Mouse (Mus musculus) natural killer cell, adult 2 months (primary cell): ENCODE measurements around the gene Inpp4b.

Source experiments
- DNase-seq, 2 experiments: peaks; one replicate each; pipeline ENCODE4 v3.0.0; 2022; ENCODE audit warnings: low spot score in 2 of 2

The Inpp4b gene

DNA sequence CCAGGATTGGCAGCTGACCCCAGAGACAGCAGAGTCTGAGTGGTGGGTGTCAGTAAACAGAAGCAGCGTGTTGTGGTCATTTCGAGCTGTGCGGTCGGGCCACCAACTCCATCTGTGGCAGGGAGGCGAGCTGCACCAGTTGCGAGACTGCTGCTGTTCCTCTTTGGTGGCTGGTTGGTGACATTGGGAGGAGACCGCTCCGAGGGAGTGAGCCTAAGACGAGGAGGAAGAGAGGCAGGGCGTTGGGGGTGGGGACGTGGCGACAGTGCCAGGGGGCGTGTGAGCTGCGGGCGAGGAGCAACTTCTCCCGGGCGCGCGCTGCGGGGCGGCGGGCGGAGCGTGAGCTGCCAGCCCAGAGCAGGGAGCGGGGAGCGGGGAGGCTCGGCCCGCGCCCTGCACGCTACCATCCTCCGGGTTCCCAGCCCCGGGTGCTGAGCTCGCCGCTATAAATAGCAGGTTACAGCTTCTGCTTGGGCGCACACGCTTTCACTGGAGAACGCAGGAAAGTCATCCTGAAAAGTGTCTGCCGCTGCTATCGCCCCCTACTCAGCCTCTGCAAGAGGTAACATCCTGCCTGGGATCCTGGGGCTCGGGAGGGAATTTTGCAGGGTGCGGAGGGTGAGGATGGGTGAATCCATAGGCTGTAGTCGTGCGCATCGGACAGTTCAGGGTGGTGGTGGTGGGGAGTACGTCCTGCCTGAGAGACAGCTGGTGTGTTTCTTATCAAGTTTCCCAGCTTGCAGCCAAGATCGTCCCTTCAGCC lies at the start of gene Inpp4b:
Gene Inpp4b (plus strand): TSS at position 321 of the 763 bp plus-strand sequence.
- DNase-seq: peak; percentile 25 to 68

- DNase-seq: no peak
Measured at GRCm38 (mm10) chr8:81335250-81335649, 7.1 kb upstream of the Inpp4b start.

DNA sequence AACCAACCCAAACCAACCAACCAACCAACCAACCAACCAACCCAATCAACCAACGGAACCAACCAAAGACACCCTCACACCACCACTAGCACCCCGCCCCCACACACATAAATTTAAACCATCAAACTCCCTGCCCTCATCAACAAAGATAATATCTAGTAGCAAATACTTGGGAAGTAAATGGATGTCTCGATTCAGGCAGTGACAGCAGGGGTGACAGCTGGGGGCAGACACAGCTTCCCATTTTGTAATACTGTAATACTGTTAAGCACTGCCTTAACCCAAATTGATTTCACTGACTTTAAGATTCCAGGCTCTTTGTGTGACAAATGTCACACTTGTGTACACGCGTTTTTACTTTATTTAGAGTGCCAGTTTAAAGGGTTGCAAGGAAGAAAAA lies 1.2 kb upstream of the Inpp4b start:
- DNase-seq: no peak

DNA sequence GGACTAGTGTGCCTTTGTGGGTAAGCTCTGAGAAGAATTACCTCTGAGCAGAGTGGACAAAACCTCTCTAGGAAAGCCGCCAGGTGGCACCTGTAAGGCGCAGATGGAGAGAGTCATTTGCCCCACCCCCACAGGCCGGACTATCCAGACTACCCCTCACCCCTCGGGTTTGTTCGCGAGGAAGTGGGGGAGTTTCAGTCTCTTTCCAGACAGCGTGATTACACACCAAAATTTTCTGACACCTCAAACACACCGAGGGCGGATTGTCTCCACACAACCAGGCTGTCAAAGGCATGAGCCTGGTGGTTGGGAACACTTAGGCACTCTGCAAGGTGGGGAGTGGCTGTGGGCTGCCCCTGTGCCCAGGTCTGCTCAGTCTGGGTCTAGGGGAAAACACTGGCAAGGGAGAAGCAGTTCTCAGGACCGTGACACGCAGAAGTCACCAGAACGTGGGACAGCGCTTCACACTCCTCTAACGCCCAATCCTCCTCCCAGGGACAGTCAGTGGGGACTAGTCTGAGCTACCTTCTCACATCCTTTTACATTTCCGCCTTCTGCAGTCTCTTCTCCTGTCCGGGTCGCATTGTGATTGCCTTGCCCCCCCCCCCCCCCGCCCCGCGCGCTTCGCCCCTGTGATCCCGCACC lies 643 bp upstream of the Inpp4b start:
- DNase-seq: peak; percentile 43 to 80

- DNase-seq: no peak
Measured at GRCm38 (mm10) chr8:81342999-81343302, 595 bp downstream of the Inpp4b start.

DNA sequence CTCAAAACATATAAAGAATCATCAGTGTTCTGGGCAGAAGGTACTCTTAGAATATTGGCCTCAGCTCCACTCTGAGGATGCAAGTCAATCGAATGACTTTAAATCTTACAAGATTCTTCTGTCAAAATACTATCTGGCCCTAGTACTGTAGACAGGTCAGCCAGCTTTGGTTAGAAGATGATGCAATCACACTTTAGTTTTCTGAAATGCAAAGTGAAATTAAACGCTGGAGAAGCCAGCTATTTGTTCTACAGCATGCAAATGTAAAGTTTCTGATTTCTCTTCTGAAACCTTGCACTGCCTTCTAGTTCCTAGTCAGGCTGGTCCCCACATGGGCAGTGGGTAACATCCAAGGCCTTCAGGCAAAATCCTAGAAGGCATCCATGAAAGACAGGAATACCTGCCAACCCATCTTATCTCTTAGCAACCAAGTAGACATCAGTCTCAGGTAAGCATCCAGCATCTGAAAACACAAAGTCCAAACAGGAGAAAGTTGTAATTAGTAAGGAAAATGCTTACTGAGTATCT lies 2.9 kb downstream of the Inpp4b start:
- DNase-seq: no peak

DNA sequence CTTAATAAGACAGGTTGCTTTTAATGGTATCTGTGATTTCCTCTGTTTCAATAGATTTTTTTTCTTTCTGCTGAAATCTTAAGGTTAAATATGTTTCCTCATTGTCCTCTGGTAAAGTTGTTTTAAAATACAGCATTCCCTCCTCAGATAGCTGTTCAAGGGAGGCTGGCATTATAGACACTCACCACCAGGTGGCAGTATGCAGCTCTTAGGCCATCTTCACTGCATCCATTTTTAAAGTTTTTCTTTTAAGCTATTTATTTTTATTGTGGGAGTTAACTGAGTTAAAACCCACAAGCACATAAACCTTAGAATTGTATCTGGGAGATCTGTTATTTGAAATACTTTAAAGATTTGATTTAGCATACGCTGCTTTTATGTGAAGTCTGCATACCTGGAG lies 7.1 kb downstream of the Inpp4b start:
- peak in 1 of 2 experiments; percentile 40 for DNase-seq

- peak in 1 of 2 experiments; percentile 52 for DNase-seq
Measured at GRCm38 (mm10) chr8:81353460-81353859, 11.1 kb downstream of the Inpp4b start.

- no peak for DNase-seq
Measured at GRCm38 (mm10) chr8:81358108-81358507, 15.8 kb downstream of the Inpp4b start.

- no peak for DNase-seq
Measured at GRCm38 (mm10) chr8:81360518-81360917, 18.2 kb downstream of the Inpp4b start.

GRCm38 (mm10) chr8:81361162-81361561 lies 18.8 kb downstream of the Inpp4b start:
- no peak for DNase-seq

DNA sequence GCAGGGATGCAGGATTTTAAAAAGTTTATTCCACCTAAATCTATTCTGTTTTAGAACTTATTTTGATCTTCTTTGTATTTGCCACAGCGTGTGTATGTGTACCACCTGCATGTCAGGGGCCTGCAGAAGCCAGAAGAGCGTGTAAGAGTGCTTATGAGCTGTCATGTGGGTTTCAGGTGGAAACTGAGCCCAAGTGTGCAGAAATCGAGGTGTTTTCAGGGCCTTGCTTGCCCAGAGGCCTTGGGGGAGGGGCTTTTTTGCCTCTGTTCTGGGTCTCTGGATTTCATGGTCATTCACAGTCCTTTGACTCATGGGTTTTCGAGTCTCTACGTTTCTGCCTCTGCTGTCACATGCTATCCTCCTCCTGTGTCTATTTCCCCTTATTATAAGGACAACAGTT lies 28.3 kb downstream of the Inpp4b start:
- DNase-seq: no peak

GRCm38 (mm10) chr8:81371844-81372243 lies 29.5 kb downstream of the Inpp4b start:
- no peak for DNase-seq

- DNase-seq: peak in 1 of 2 experiments; percentile 17
Measured at GRCm38 (mm10) chr8:81374877-81375475, 32.6 kb downstream of the Inpp4b start.

GRCm38 (mm10) chr8:81388953-81389352 lies 46.6 kb downstream of the Inpp4b start:
- no peak for DNase-seq

DNA sequence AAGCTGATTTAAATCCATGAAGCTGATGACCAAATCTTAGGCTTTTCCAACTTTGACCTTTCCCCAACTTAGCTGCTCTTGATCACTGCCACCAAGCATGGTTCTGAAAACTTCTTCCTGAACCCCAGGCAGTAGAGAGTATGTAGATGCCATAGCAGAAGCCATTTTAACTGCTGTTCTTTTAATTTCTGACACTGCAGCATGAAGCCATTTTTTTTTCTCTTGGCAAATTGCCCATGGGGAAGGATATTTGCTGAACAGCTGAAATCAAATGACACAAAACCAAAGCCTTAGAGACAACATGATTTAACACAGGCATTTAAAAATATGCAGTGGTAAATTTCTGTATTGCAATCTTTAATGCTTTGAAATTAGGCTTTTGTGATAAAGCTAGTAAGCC lies 56.7 kb downstream of the Inpp4b start:
- DNase-seq: no peak

GRCm38 (mm10) chr8:81399501-81399900 lies 57.1 kb downstream of the Inpp4b start:
- DNase-seq: no peak

- DNase-seq: no peak
Measured at GRCm38 (mm10) chr8:81412707-81413106, 70.4 kb downstream of the Inpp4b start.

- no peak for DNase-seq
Measured at GRCm38 (mm10) chr8:81443957-81444356, 101.6 kb downstream of the Inpp4b start.

- peak in 1 of 2 experiments; percentile 5 for DNase-seq
Measured at GRCm38 (mm10) chr8:81449798-81450197, 107.4 kb downstream of the Inpp4b start.

GRCm38 (mm10) chr8:81452082-81452481 lies 109.7 kb downstream of the Inpp4b start:
- DNase-seq: no peak

- DNase-seq: no peak
Measured at GRCm38 (mm10) chr8:81454830-81455229, 112.5 kb downstream of the Inpp4b start.

GRCm38 (mm10) chr8:81463762-81464161 lies 121.4 kb downstream of the Inpp4b start:
- DNase-seq: no peak
